20 mouse cellular contexts compared by ENCODE assay signal in the genomic region with DNA sequence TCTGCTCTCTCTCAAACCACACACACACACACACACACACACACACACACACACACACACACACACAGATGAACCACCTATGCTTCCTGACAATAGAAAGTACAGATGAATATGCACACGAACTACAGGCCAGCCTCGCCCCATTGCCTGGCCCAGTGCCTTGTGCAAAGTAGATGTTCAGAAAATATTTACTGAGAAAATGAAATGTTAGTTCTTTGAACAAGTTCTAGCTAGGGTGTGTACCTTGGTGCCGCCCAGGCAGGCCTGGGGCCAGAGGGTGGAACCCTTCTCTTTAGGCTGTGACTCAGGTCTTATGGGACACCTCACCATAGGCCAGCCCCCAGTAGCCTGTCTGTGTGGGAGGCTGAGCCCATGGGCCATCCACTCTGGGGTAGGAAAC.
DNase-seq lines count a peak whose midpoint lies in the region; ATAC-seq and TF ChIP-seq lines count a peak whose summit lies in the region.
"Had no signal": no experiment of that assay in that cellular context is flagged by ENCODE, and none has a peak within 500 bp of the region (broad histone marks: within the 10 kb centered on the region; RNA-seq: fewer than 3 reads in every experiment).

No protein-coding gene starts in this region.

- H3K9ac ChIP-seq in forebrain, embryonic 11.5 days (ENCODE audit: low read length): no peak overlapping the region
- no peak overlapping the region for H3K9ac ChIP-seq in MEL (ENCODE audit: control insufficient read depth, low read depth, low read length, poor library complexity, severe bottlenecking)
- H3K9ac ChIP-seq in stomach, embryonic 14.5 days (replicated peaks; ENCODE audit: low read depth, low read length): no peak overlapping the region
- H3K9ac ChIP-seq: heart, embryonic 12.5 days; hindbrain, embryonic 15.5 days; limb, embryonic 13.5 days; liver, embryonic 13.5 days; midbrain, embryonic 12.5 days had no signal

- H3K27ac ChIP-seq in forebrain, embryonic 10.5 days: 0 out of 2 replicates have a peak overlapping the region, but pooled peaks have one; percentile 30
- H3K27ac ChIP-seq in forebrain, embryonic 11.5 days (ENCODE audit: low read depth, low read length): no peak overlapping the region
- H3K27ac ChIP-seq in MEL (ENCODE audit: control insufficient read depth, low read depth, low read length): no peak overlapping the region
- no peak overlapping the region; the same call in 1 of the 2 replicates for H3K27ac ChIP-seq in stomach, embryonic 14.5 days (ENCODE audit: low read length)
- H3K27ac ChIP-seq: hindbrain, embryonic 15.5 days; layer of hippocampus, adult 2 months; limb, embryonic 13.5 days; liver, embryonic 13.5 days; macrophage; neural tube, embryonic 13.5 days had no signal

- H3K79me2 ChIP-seq in MEL (ENCODE audit: control insufficient read depth, insufficient read depth, low read length, poor library complexity): no peaks in the 10 kb centered on the region

- H3K4me1 ChIP-seq in forebrain, embryonic 10.5 days: peaks cover 29% of the 10 kb centered on the region
- H3K4me1 ChIP-seq in forebrain, embryonic 11.5 days (replicated peaks; ENCODE audit: control insufficient read depth, insufficient read depth, low read length): peaks cover 3% of the 10 kb centered on the region; the same call in 1 of the 2 replicates
- peaks cover 3% of the 10 kb centered on the region; the same call in 1 of the 2 replicates for H3K4me1 ChIP-seq in lung, adult 2 months (ENCODE audit: control insufficient read depth, insufficient read depth, low read length)
- H3K4me1 ChIP-seq in MEL (ENCODE audit: control insufficient read depth in 1 of 2, insufficient read depth in 2 of 2, low read length in 2 of 2): peaks cover 4 to 23% of the 10 kb centered on the region in 2 experiments; a peak in 3 of 4 replicates
- H3K4me1 ChIP-seq in stomach, embryonic 14.5 days (ENCODE audit: control insufficient read depth, insufficient read depth, low read length): 0 out of 2 replicates have a peak, but pooled peaks cover 9% of the 10 kb centered on the region

- DNase-seq in forebrain, embryonic 10.5 days (ENCODE audit: extremely low spot score, low spot score): no peak
- DNase-seq in forebrain, embryonic 11.5 days (ENCODE audit: low spot score): no peak
- peak; percentile 22 for DNase-seq in lung, postnatal 25 days (ENCODE audit: low spot score)
- no peak for DNase-seq in lung, adult 2 months
- peak; percentile 34 for DNase-seq in MEL (ENCODE audit: low read depth, low spot score)
- no peak for DNase-seq in MN1 (ENCODE audit: low spot score)
- DNase-seq: B cell, adult 2 months; heart, adult 11 months; heart, postnatal 14 days; kidney, adult 11 months; layer of hippocampus, postnatal 36 days; liver, embryonic 13.5 days had no signal

- H3K36me3 ChIP-seq in forebrain, embryonic 10.5 days (replicated peaks): peaks cover 7% of the 10 kb centered on the region; the same call in 1 of the 2 replicates
- no peaks in the 10 kb centered on the region for H3K36me3 ChIP-seq in forebrain, embryonic 11.5 days (ENCODE audit: control insufficient read depth, insufficient read depth, low read length)
- peaks cover 0 to 5% of the 10 kb centered on the region in 2 experiments; a peak in 3 of 4 replicates for H3K36me3 ChIP-seq in MEL (ENCODE audit: control insufficient read depth in 1 of 2, insufficient read depth in 2 of 2, low read length in 2 of 2)
- 0 out of 2 replicates have a peak, but pooled peaks cover 3% of the 10 kb centered on the region for H3K36me3 ChIP-seq in stomach, embryonic 14.5 days (ENCODE audit: control insufficient read depth, insufficient read depth, low read length)
- H3K36me3 ChIP-seq: heart, embryonic 12.5 days; hindbrain, embryonic 15.5 days; liver, embryonic 13.5 days had no signal

- no peak for TF ChIP-seq CTCF in lung, adult 2 months (IDR thresholded peaks at IDR 0.05; ENCODE audit: insufficient read depth, low read length)
- TF ChIP-seq CTCF in MEL (IDR thresholded peaks at IDR 0.05 in 2 of 3, conservative IDR thresholded peaks at IDR 0.05 in 1 of 3; ENCODE audit: control insufficient read depth in 1 of 3, insufficient read depth in 1 of 3, low read depth in 2 of 3, low read length in 3 of 3, poor library complexity in 1 of 3, severe bottlenecking in 1 of 3): no peak

- H3K4me2 ChIP-seq in forebrain, embryonic 11.5 days (ENCODE audit: low read depth, low read length, severe bottlenecking): no peak overlapping the region
- no peak overlapping the region for H3K4me2 ChIP-seq in stomach, embryonic 14.5 days (replicated peaks; ENCODE audit: low read depth, low read length)
- H3K4me2 ChIP-seq: heart, embryonic 12.5 days; hindbrain, embryonic 15.5 days; limb, embryonic 13.5 days; liver, embryonic 13.5 days; midbrain, embryonic 12.5 days; neural tube, embryonic 13.5 days had no signal

- H3K9me3 ChIP-seq in forebrain, embryonic 10.5 days: no peaks in the 10 kb centered on the region
- no peaks in the 10 kb centered on the region for H3K9me3 ChIP-seq in forebrain, embryonic 11.5 days (ENCODE audit: control insufficient read depth, low read length)
- H3K9me3 ChIP-seq in MEL (replicated peaks; ENCODE audit: insufficient read depth, low read length): no peaks in the 10 kb centered on the region
- no peaks in the 10 kb centered on the region for H3K9me3 ChIP-seq in stomach, embryonic 14.5 days (ENCODE audit: control insufficient read depth, low read depth, low read length)
- H3K9me3 ChIP-seq: heart, embryonic 12.5 days; hindbrain, embryonic 15.5 days; limb, embryonic 13.5 days; liver, embryonic 13.5 days; midbrain, embryonic 12.5 days; neural tube, embryonic 13.5 days had no signal

- no peak for TF ChIP-seq POLR2A in lung, adult 2 months (IDR thresholded peaks at IDR 0.05; ENCODE audit: borderline replicate concordance, extremely low read depth, low read depth, low read length)
- no peak for TF ChIP-seq POLR2A in MEL (IDR thresholded peaks at IDR 0.05; ENCODE audit: control insufficient read depth in 1 of 2, insufficient read depth in 1 of 2, low read depth in 1 of 2, low read length in 2 of 2, poor library complexity in 1 of 2)

- H3K4me3 ChIP-seq in forebrain, embryonic 10.5 days: no peak overlapping the region
- H3K4me3 ChIP-seq in forebrain, embryonic 11.5 days (ENCODE audit: low read depth, low read length): no peak overlapping the region
- no peak overlapping the region for H3K4me3 ChIP-seq in lung, adult 2 months (replicated peaks; ENCODE audit: extremely low read depth, low read depth, low read length)
- no peak overlapping the region for H3K4me3 ChIP-seq in MEL (ENCODE audit: control insufficient read depth in 1 of 2, insufficient read depth in 1 of 2, low read depth in 2 of 2, low read length in 2 of 2)
- no peak overlapping the region for H3K4me3 ChIP-seq in stomach, embryonic 14.5 days (ENCODE audit: low read depth, low read length)
- H3K4me3 ChIP-seq: heart, embryonic 12.5 days; hindbrain, embryonic 15.5 days; layer of hippocampus, adult 2 months; limb, embryonic 13.5 days; liver, embryonic 13.5 days; midbrain, embryonic 12.5 days; neural tube, embryonic 13.5 days had no signal

- H3K27me3 ChIP-seq in forebrain, embryonic 10.5 days (ENCODE audit: poor library complexity, severe bottlenecking): no peaks in the 10 kb centered on the region
- no peaks in the 10 kb centered on the region for H3K27me3 ChIP-seq in forebrain, embryonic 11.5 days (ENCODE audit: control insufficient read depth, insufficient read depth, low read length)
- no peaks in the 10 kb centered on the region for H3K27me3 ChIP-seq in MEL (ENCODE audit: control insufficient read depth in 1 of 2, insufficient read depth in 2 of 2, low read length in 2 of 2)
- H3K27me3 ChIP-seq in stomach, embryonic 14.5 days (ENCODE audit: control insufficient read depth, insufficient read depth, low read length): no peaks in the 10 kb centered on the region
- H3K27me3 ChIP-seq: heart, embryonic 12.5 days; hindbrain, embryonic 15.5 days; limb, embryonic 13.5 days; liver, embryonic 13.5 days; midbrain, embryonic 12.5 days; neural tube, embryonic 13.5 days had no signal

- WGBS in forebrain, embryonic 10.5 days: 91% methylated on average over 3 of the region's 3 CpGs
- WGBS in forebrain, embryonic 11.5 days: 85% methylated on average over 3 of the region's 3 CpGs
- WGBS in lung, adult 2 months: 67% methylated on average over 3 of the region's 3 CpGs
- 71% methylated on average over 3 of the region's 3 CpGs for WGBS in stomach, embryonic 14.5 days

- TF ChIP-seq EP300 in MEL (IDR thresholded peaks at IDR 0.05; ENCODE audit: low read depth in 1 of 2, low read length in 2 of 2): no peak

- ATAC-seq in forebrain, embryonic 11.5 days (replicated peaks; ENCODE audit: low FRiP score): no peak
- ATAC-seq in stomach, embryonic 14.5 days (ENCODE audit: insufficient number of reproducible peaks, insufficient read depth, low FRiP score, low read depth): peak; percentile 47; the same call in 1 of the 2 replicates

- no peak for TF ChIP-seq RAD21 in MEL (IDR thresholded peaks at IDR 0.05; ENCODE audit: low read depth, low read length)

TF ChIP-seq in MEL, 35 proteins besides CTCF, POLR2A, EP300 and RAD21:
- TF ChIP-seq USF1 (IDR thresholded peaks at IDR 0.05; ENCODE audit: low read depth, low read length) (no peak), E2F4 (IDR thresholded peaks at IDR 0.05; ENCODE audit: borderline replicate concordance, low read depth, low read length) (no peak), MEF2A (IDR thresholded peaks at IDR 0.05; ENCODE audit: extremely low read depth, insufficient replicate concordance, low read depth, low read length, poor library complexity, severe bottlenecking) (no peak), KAT2A (conservative IDR thresholded peaks at IDR 0.05; ENCODE audit: low read depth, low read length) (no peak), MYC (IDR thresholded peaks at IDR 0.05; ENCODE audit: low read depth, low read length) (no peak), POLR2AphosphoS5 (IDR thresholded peaks at IDR 0.05; ENCODE audit: borderline replicate concordance, low read depth, low read length) (no peak)
TF ChIP-seq in MEL: peak in this region for 0.

Comparison
In these comparisons a context has a peak if more than half of its experiments do, and no peak if none do; other contexts are left out.
1. DNase-seq: peak in lung, postnatal 25 days (single experiment) and MEL (single experiment); none in forebrain, embryonic 10.5 days (single experiment), forebrain, embryonic 11.5 days (single experiment), lung, adult 2 months (single experiment) and MN1 (single experiment).